Mouse (Mus musculus): ENCODE results near the gene Lrrc23.

GRCm38 (mm10) chr6:124811403-124811665 lies 31.8 kb upstream of the Lrrc23 start:
- no peak for TF ChIP-seq CTCF (IDR thresholded peaks at IDR 0.05; ENCODE audit: extremely low read depth, insufficient read length, insufficient replicate concordance, low read depth, low read length)
- TF ChIP-seq POLR2A (IDR thresholded peaks at IDR 0.05; ENCODE audit: low read depth, low read length): no peak
